Mouse (Mus musculus): ENCODE data around the gene Csad. TPM values are rescaled to one million over a fixed set of nuclear protein-coding genes. Genes with fewer than 3 reads are reported as not detected.

The Csad gene
- polyA plus RNA-seq, 1 experiment from 2014 or later, result 25.9 TPM

DNA sequence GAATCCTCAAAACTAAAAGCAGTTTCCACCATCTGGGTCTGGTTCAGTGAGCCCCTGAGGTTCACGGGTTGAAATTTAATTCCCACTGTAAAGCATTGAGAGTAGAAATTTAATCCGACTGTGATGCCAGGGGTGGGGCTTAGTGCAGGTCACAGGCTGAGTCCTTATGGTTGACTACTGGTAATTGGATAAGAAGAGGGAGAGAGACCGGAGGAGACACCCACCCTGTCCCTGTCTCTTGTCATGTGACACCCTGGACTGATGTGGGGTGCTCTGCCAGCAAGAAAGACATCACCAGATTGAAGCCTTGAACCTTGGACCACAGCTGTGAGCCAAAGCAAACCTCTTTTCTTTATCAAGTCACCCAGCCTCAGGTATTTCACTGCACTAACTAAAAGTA, 21.4 kb downstream of the Csad start:
- H3K9me3 ChIP-seq (ENCODE audit: control insufficient read depth, low read length), result no peaks in the 10 kb centered on the region
- no peak overlapping the region for H3K27ac ChIP-seq (replicated peaks; ENCODE audit: low read depth, low read length)
- DNase-seq (no peak), ATAC-seq (ENCODE audit: low FRiP score, low TSS enrichment) (no peak)
- H3K4me3 ChIP-seq (replicated peaks; ENCODE audit: low read depth, low read length), result no peak overlapping the region
- no peak overlapping the region for H3K9ac ChIP-seq (replicated peaks; ENCODE audit: low read length)
- WGBS, result 89% methylated on average over 3 of the region's 3 CpGs
- no peaks in the 10 kb centered on the region for H3K4me1 ChIP-seq (ENCODE audit: control insufficient read depth, insufficient read depth, low read length)
- H3K27me3 ChIP-seq (ENCODE audit: control insufficient read depth, insufficient read depth, low read length), result no peaks in the 10 kb centered on the region
- H3K4me2 ChIP-seq (ENCODE audit: low read length), result no peak overlapping the region
- H3K36me3 ChIP-seq (ENCODE audit: control insufficient read depth, insufficient read depth, low read length), result 0 out of 2 replicates have a peak, but pooled peaks cover 10% of the 10 kb centered on the region

DNA sequence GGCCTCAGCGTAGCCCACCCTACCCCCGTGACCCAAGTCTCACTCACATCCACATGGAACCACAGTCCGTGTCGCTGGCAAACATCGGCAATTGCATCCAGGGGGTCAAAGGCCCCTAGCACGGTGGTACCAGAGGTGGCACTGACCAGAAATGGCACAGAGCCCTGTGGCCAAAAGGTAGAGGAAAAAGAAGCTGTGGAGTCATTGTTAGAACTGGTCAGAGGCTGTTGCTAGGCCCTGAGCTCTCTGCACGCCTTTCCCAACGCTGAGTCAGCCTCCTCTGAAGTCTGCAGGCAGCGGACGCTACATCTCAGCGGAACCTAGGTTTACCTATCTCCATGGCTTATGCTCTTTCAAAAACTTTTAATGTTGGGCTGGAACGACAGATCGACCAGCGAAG, 24.6 kb downstream of the Csad start:
- Histone ChIP-seq H3K9me3 (ENCODE audit: control insufficient read depth, low read length) (no peaks in the 10 kb centered on the region), H3K4me3 (replicated peaks; ENCODE audit: low read depth, low read length) (no peak overlapping the region), H3K4me2 (ENCODE audit: low read length) (no peak overlapping the region), H3K36me3 (ENCODE audit: control insufficient read depth, insufficient read depth, low read length) (0 out of 2 replicates have a peak, but pooled peaks cover 9% of the 10 kb centered on the region), H3K27me3 (ENCODE audit: control insufficient read depth, insufficient read depth, low read length) (no peaks in the 10 kb centered on the region), H3K27ac (replicated peaks; ENCODE audit: low read depth, low read length) (no peak overlapping the region), H3K9ac (replicated peaks; ENCODE audit: low read length) (no peak overlapping the region), H3K4me1 (ENCODE audit: control insufficient read depth, insufficient read depth, low read length) (no peaks in the 10 kb centered on the region)
- 91% methylated on average over 14 of the region's 14 CpGs for WGBS
- ATAC-seq (ENCODE audit: low FRiP score, low TSS enrichment), result no peak
- DNase-seq, result no peak

DNA sequence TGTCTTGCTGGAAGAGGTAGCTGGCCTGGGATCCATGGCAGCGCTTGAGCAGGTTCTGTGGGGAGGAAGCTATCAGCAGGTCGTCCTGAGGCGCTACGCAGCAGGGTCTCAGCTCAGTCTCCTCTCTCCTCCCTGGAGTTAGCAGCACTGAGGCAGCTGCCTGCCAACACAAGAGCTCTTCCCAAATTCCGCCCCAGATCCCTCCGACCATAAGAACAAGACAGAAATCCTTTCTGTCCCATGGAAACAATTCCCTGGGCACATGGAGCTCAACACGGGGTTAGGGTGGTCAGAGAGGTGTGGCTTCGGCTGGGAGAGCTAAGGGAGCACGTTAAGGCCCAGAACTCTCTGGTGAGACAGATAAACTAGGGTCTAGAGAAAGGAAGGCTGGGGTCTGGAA, 25.4 kb downstream of the Csad start:
- Histone ChIP-seq H3K9ac (replicated peaks; ENCODE audit: low read length) (no peak overlapping the region), H3K36me3 (ENCODE audit: control insufficient read depth, insufficient read depth, low read length) (0 out of 2 replicates have a peak, but pooled peaks cover 6% of the 10 kb centered on the region), H3K27ac (replicated peaks; ENCODE audit: low read depth, low read length) (no peak overlapping the region), H3K4me1 (ENCODE audit: control insufficient read depth, insufficient read depth, low read length) (no peaks in the 10 kb centered on the region), H3K9me3 (ENCODE audit: control insufficient read depth, low read length) (no peaks in the 10 kb centered on the region), H3K4me3 (replicated peaks; ENCODE audit: low read depth, low read length) (no peak overlapping the region), H3K4me2 (ENCODE audit: low read length) (no peak overlapping the region), H3K27me3 (ENCODE audit: control insufficient read depth, insufficient read depth, low read length) (no peaks in the 10 kb centered on the region)
- WGBS, result 80% methylated on average over 9 of the region's 9 CpGs
- ATAC-seq (ENCODE audit: low FRiP score, low TSS enrichment) (no peak), DNase-seq (no peak)

DNA sequence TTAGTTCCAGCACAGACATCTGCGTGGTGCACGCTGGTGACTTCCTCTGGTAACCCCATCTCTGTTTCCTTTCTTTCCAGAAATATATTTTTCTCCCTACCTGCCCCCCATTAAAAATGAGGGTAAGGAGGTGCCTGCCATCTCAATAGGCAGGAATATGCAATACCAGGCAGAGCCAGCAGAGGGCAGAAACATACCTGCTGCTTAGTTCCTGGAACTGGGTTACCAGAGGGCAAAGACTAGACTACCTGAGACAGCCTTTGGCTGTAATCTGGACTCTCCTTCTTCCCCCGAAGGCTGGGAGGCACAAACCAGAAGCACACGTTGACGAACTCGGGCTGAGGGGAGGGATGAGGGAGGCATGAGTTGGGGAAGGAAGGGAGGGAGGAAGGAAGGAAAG, 26.2 kb downstream of the Csad start:
- WGBS, result 16% methylated on average over 6 of the region's 6 CpGs
- DNase-seq (peak; percentile 85), ATAC-seq (ENCODE audit: low FRiP score, low TSS enrichment) (no peak)

DNA sequence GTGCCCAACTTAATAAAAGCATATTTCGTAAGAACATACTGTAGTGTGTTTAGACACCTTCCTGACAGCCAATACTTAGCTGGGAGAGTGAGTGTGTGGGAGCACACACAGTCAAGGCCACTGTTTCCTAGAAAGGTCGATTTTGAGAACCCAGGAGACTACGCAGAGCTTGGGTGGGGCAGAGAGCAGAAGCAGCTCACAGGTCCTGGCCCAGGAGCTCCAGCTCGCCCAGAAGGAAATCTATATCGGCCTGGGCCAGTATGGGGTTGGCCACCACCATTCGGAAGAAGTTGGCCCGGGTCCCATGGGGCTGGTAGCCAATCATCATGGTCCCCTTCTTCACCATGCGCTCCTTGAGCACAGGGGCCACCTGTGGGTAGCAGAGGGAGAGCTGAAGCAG, 27.1 kb downstream of the Csad start:
- no peak overlapping the region for H3K4me2 ChIP-seq (ENCODE audit: low read length)
- ATAC-seq (ENCODE audit: low FRiP score, low TSS enrichment) (no peak), DNase-seq (no peak)
- no peak overlapping the region for H3K27ac ChIP-seq (replicated peaks; ENCODE audit: low read depth, low read length)
- no peaks in the 10 kb centered on the region for H3K9me3 ChIP-seq (ENCODE audit: control insufficient read depth, low read length)
- no peak overlapping the region for H3K9ac ChIP-seq (replicated peaks; ENCODE audit: low read length)
- no peak overlapping the region for H3K4me3 ChIP-seq (replicated peaks; ENCODE audit: low read depth, low read length)
- H3K4me1 ChIP-seq (ENCODE audit: control insufficient read depth, insufficient read depth, low read length), result no peaks in the 10 kb centered on the region
- WGBS, result 84% methylated on average over 8 of the region's 8 CpGs
- H3K27me3 ChIP-seq (ENCODE audit: control insufficient read depth, insufficient read depth, low read length), result no peaks in the 10 kb centered on the region
- H3K36me3 ChIP-seq (ENCODE audit: control insufficient read depth, insufficient read depth, low read length), result 0 out of 2 replicates have a peak, but pooled peaks cover 6% of the 10 kb centered on the region

More for the DNA sequence above, 26.2 kb downstream of the Csad start:
- H3K4me2 ChIP-seq (ENCODE audit: low read length), result no peak overlapping the region
- H3K9ac ChIP-seq (replicated peaks; ENCODE audit: low read length), result no peak overlapping the region
- no peak overlapping the region for H3K27ac ChIP-seq (replicated peaks; ENCODE audit: low read depth, low read length)
- no peaks in the 10 kb centered on the region for H3K4me1 ChIP-seq (ENCODE audit: control insufficient read depth, insufficient read depth, low read length)
- no peak overlapping the region for H3K4me3 ChIP-seq (replicated peaks; ENCODE audit: low read depth, low read length)
- 0 out of 2 replicates have a peak, but pooled peaks cover 6% of the 10 kb centered on the region for H3K36me3 ChIP-seq (ENCODE audit: control insufficient read depth, insufficient read depth, low read length)
- no peaks in the 10 kb centered on the region for H3K27me3 ChIP-seq (ENCODE audit: control insufficient read depth, insufficient read depth, low read length)
- H3K9me3 ChIP-seq (ENCODE audit: control insufficient read depth, low read length), result no peaks in the 10 kb centered on the region

DNA sequence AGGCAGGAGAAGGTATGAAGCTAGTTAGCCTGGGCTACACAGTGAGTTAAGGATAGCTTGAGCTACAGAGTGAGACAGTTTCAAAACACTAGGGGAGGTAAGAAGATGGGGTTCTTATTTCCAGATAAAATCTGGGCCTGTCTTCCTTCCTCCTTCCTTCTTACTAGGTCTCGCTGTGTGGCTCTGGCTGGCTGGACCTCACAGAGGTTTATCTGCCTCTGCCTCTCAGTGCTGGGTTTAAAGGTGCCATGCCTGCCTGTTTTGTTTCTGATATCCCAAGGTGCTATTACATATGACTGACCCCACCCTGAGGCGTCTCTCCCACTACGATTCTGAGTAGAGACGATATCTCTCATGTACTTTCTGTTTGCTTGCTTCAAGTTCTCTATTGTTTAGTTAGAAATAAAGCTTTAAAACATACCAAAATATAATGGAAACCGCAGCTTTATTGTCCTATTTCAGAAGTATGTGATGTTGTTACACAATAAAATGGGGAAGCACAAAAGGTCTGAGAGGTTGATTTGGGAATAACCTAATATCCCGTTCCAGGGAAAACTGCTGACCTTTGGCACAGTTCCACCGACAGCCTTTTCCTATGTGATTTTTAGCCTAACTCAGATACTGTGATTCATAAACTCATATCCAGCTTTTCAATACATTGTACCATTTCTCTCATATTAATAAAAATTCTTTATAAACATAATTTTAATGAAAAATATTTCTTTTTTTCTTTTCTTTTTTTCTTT, 27.8 kb downstream of the Csad start:
- H3K4me3 ChIP-seq (replicated peaks; ENCODE audit: low read depth, low read length), result no peak overlapping the region
- DNase-seq (no peak), ATAC-seq (ENCODE audit: low FRiP score, low TSS enrichment) (no peak)
- no peak overlapping the region for H3K4me2 ChIP-seq (ENCODE audit: low read length)
- H3K9me3 ChIP-seq (ENCODE audit: control insufficient read depth, low read length), result no peaks in the 10 kb centered on the region
- no peaks in the 10 kb centered on the region for H3K27me3 ChIP-seq (ENCODE audit: control insufficient read depth, insufficient read depth, low read length)
- no peak overlapping the region for H3K9ac ChIP-seq (replicated peaks; ENCODE audit: low read length)
- H3K36me3 ChIP-seq (ENCODE audit: control insufficient read depth, insufficient read depth, low read length), result 0 out of 2 replicates have a peak, but pooled peaks cover 6% of the 10 kb centered on the region
- no peaks in the 10 kb centered on the region for H3K4me1 ChIP-seq (ENCODE audit: control insufficient read depth, insufficient read depth, low read length)
- 91% methylated on average over 7 of the region's 7 CpGs for WGBS
- no peak overlapping the region for H3K27ac ChIP-seq (replicated peaks; ENCODE audit: low read depth, low read length)

DNA sequence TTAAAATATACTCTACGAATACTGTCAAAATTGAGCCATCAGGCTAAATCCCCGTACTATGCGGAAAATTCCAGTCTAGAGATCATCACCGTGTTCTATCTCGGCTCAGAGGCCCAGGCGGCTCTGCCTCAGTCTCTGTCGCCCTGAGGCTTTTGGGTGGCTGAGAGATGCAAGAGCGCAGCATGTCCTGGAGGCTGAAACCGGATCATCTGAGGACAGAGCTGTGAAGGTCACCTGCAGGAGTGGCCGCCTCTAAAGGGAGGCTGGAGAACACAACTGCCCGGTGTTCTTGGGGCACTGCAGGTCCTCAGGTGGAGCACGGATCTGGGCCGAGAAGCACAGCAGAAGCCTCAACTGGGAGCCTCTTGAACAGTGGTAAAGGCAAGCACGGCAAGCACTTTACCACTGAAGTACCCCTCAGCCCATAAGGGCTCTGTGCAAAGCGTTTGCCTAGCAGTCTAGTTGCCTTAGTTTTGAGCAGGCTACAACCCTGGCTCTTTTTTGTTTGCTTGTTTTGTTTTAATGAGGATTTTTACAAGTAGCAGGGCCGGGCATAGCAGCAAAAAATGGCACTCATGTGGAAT, 28.7 kb downstream of the Csad start:
- no peak for ATAC-seq (ENCODE audit: low FRiP score, low TSS enrichment)
- no peaks in the 10 kb centered on the region for H3K9me3 ChIP-seq (ENCODE audit: control insufficient read depth, low read length)
- H3K4me2 ChIP-seq (ENCODE audit: low read length), result no peak overlapping the region
- no peak overlapping the region for H3K27ac ChIP-seq (replicated peaks; ENCODE audit: low read depth, low read length)
- WGBS, result 88% methylated on average over 16 of the region's 16 CpGs
- no peaks in the 10 kb centered on the region for H3K4me1 ChIP-seq (ENCODE audit: control insufficient read depth, insufficient read depth, low read length)
- 0 out of 2 replicates have a peak, but pooled peaks cover 6% of the 10 kb centered on the region for H3K36me3 ChIP-seq (ENCODE audit: control insufficient read depth, insufficient read depth, low read length)
- H3K4me3 ChIP-seq (replicated peaks; ENCODE audit: low read depth, low read length), result no peak overlapping the region
- no peak overlapping the region for H3K9ac ChIP-seq (replicated peaks; ENCODE audit: low read length)
- no peaks in the 10 kb centered on the region for H3K27me3 ChIP-seq (ENCODE audit: control insufficient read depth, insufficient read depth, low read length)
- no peak for DNase-seq

DNA sequence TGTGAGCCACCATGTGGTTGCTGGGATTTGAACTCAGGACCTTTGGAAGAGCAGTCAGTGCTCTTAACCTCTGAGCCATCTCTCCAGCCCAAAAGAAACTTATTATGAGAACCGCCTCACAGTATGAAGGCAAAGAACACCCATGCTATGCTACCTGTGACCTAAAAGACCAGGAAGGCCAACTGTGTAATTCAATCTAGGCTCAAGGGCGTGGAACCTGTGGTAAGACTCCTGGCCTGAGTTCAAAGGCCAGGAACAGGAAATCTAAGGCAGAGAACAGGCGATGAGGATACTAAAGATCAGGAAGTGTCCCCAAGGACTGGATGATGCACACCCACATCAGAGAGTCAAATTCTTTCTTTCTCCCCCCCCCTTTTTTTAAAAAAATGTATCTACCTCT, 30.9 kb downstream of the Csad start:
- no peak for ATAC-seq (ENCODE audit: low FRiP score, low TSS enrichment)
- 0 out of 2 replicates have a peak, but pooled peaks cover 4% of the 10 kb centered on the region for H3K36me3 ChIP-seq (ENCODE audit: control insufficient read depth, insufficient read depth, low read length)
- no peaks in the 10 kb centered on the region for H3K4me1 ChIP-seq (ENCODE audit: control insufficient read depth, insufficient read depth, low read length)
- no peak overlapping the region for H3K9ac ChIP-seq (replicated peaks; ENCODE audit: low read length)
- WGBS, result 92% methylated on average over 3 of the region's 3 CpGs
- H3K27me3 ChIP-seq (ENCODE audit: control insufficient read depth, insufficient read depth, low read length), result no peaks in the 10 kb centered on the region
- H3K27ac ChIP-seq (replicated peaks; ENCODE audit: low read depth, low read length), result no peak overlapping the region
- no peak overlapping the region for H3K4me3 ChIP-seq (replicated peaks; ENCODE audit: low read depth, low read length)
- H3K4me2 ChIP-seq (ENCODE audit: low read length), result no peak overlapping the region
- no peaks in the 10 kb centered on the region for H3K9me3 ChIP-seq (ENCODE audit: control insufficient read depth, low read length)
- DNase-seq, result no peak

DNA sequence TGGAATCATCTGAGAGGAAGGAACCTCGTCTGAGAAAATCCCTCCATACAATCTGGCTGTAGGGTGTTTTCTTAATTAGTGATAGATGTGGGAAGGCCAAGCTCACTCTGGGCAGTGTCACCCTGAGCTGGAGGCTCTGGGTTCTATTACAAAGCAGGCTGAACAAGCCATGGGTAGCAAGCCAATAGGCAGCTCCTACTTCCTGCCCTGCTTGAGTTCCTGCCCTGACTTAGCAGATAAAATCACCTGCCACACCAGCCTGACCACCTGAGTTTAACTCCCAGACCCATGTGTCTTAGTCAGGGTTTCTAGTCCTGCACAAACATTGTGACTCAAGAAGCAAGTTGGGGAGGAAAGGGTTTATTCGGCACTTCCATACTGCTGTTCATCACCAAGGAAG, 35.5 kb downstream of the Csad start:
- H3K4me3 ChIP-seq (replicated peaks; ENCODE audit: low read depth, low read length), result no peak overlapping the region
- H3K4me1 ChIP-seq (ENCODE audit: control insufficient read depth, insufficient read depth, low read length), result no peaks in the 10 kb centered on the region
- H3K9me3 ChIP-seq (ENCODE audit: control insufficient read depth, low read length), result no peaks in the 10 kb centered on the region
- WGBS, result 76% methylated on average over 2 of the region's 2 CpGs
- DNase-seq (no peak), ATAC-seq (ENCODE audit: low FRiP score, low TSS enrichment) (no peak)
- no peak overlapping the region for H3K27ac ChIP-seq (replicated peaks; ENCODE audit: low read depth, low read length)
- H3K27me3 ChIP-seq (ENCODE audit: control insufficient read depth, insufficient read depth, low read length), result no peaks in the 10 kb centered on the region
- H3K9ac ChIP-seq (replicated peaks; ENCODE audit: low read length), result no peak overlapping the region
- no peak overlapping the region for H3K4me2 ChIP-seq (ENCODE audit: low read length)
- H3K36me3 ChIP-seq (ENCODE audit: control insufficient read depth, insufficient read depth, low read length), result no peaks in the 10 kb centered on the region
